Mouse (Mus musculus) stomach, embryonic 16.5 days (tissue): Measurements from ENCODE around the gene Nr1h2. TPM values are rescaled to one million over a fixed set of nuclear protein-coding genes. Genes with fewer than 3 reads are reported as not detected.

ENCODE experiments used
- ATAC-seq: fragments of 200-750 bp; cut with Nextera tagmentation; 2 replicates; pipeline ENCODE4 v1.8.0; 2017; ENCODE audit warnings: moderate number of reproducible peaks, moderate TSS enrichment; ENCODE audit not compliant: insufficient read depth, low FRiP score
- H3K27ac ChIP-seq: fragments of 300-500 bp; sonication (generic); 2 replicates; pipeline ENCODE4 v1.5.1; 2014; ENCODE audit warnings: low read length
- H3K27me3 ChIP-seq: fragments of 300-500 bp; sonication (generic); 2 replicates; pipeline ENCODE4 v1.6.1; 2014; ENCODE audit warnings: low read length, control low read depth, mixed read lengths; ENCODE audit not compliant: control insufficient read depth, insufficient read depth
- H3K36me3 ChIP-seq: fragments of 300-500 bp; sonication (generic); 2 replicates; pipeline ENCODE4 v1.6.1; 2014; ENCODE audit warnings: low read length; ENCODE audit not compliant: control insufficient read depth, insufficient read depth
- H3K4me1 ChIP-seq: fragments of 300-500 bp; sonication (generic); 2 replicates; pipeline ENCODE4 v1.6.1; 2014; ENCODE audit warnings: low read length, control low read depth, mixed read lengths; ENCODE audit not compliant: control insufficient read depth, insufficient read depth
- H3K4me2 ChIP-seq: fragments of 300-500 bp; sonication (generic); 2 replicates; pipeline ENCODE4 v1.6.1; 2014; ENCODE audit warnings: low read depth, low read length, mixed read lengths
- H3K4me3 ChIP-seq: fragments of 300-500 bp; sonication (generic); replicated peaks from 2 replicates; pipeline ENCODE4 v1.5.1; 2014; ENCODE audit warnings: mild to moderate bottlenecking, low read length
- H3K9ac ChIP-seq: fragments of 300-500 bp; sonication (generic); 2 replicates; pipeline ENCODE4 v1.6.1; 2014; ENCODE audit warnings: low read length
- H3K9me3 ChIP-seq: fragments of 300-500 bp; sonication (generic); replicated peaks from 2 replicates; pipeline ENCODE4 v1.6.1; 2016; ENCODE audit warnings: low read length, control low read depth; ENCODE audit not compliant: control insufficient read depth
- WGBS: fragments of 180-500 bp; shearing (Covaris S2); extraction: QIAGEN DNeasy Blood & Tissue Kit; methylation state at CpG from one replicate; pipeline ENCODE4 v1.1.7; 2014; 5-methylcytosine and 5-hydroxymethylcytosine counted together
- polyA plus RNA-seq: library from polyadenylated mRNA; unstranded; fragments of >200 nt; fragmentation: Nextera tagmentation; extraction: Ambion mirVana; gene quantifications from 2 replicates; pipeline ENCODE4 v1.2.1, GENCODE M21; 2015

The Nr1h2 gene
- polyA plus RNA-seq, 1 experiment from 2014 or later, result 62.0 TPM

DNA sequence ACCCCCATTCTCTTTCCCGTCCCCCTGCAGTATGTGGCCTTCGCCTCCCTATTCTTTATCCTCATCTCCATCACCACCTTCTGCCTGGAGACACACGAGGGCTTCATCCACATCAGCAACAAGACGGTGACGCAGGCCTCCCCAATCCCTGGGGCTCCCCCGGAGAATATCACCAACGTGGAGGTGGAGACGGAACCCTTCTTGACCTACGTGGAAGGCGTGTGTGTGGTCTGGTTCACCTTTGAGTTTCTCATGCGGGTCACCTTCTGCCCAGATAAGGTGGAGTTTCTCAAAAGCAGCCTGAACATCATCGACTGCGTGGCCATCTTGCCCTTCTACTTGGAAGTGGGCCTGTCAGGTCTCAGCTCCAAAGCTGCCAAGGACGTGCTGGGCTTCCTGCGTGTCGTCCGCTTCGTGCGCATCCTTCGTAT, 41.4 kb upstream of the Nr1h2 start:
- H3K27me3 ChIP-seq, result peaks cover 32% of the 10 kb centered on the region
- peaks cover 11% of the 10 kb centered on the region for H3K4me1 ChIP-seq
- no peak overlapping the region for H3K27ac ChIP-seq
- no peak overlapping the region for H3K9ac ChIP-seq
- ATAC-seq, result no peak
- H3K4me3 ChIP-seq, result no peak overlapping the region
- WGBS, result 90% methylated on average over 20 of the region's 20 CpGs
- H3K4me2 ChIP-seq, result no peak overlapping the region
- no peaks in the 10 kb centered on the region for H3K36me3 ChIP-seq
- no peaks in the 10 kb centered on the region for H3K9me3 ChIP-seq

DNA sequence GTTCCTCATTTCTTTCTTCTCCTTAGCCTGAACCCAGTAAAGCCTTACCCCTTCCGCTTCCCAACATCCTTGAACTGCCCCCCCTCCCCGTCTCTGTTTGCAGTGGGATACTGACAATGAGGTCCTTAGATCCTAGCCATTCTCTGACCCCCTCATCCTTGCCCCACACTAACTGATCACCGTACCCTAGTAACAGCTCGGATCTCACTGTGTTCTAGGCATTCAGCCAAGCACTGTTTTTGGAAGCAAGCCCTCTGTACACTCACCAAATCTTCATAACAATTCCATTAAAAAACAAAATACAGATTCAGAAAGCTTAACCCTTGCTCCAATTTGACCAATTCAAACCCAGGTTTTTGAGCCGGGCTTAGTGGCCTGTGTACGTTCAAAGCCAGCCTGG, 40.5 kb upstream of the Nr1h2 start:
- H3K4me2 ChIP-seq, result no peak overlapping the region
- H3K9ac ChIP-seq, result no peak overlapping the region
- no peaks in the 10 kb centered on the region for H3K9me3 ChIP-seq
- peaks cover 40% of the 10 kb centered on the region for H3K27me3 ChIP-seq
- H3K36me3 ChIP-seq, result no peaks in the 10 kb centered on the region
- H3K4me3 ChIP-seq, result no peak overlapping the region
- peaks cover 14% of the 10 kb centered on the region for H3K4me1 ChIP-seq
- WGBS, result 54% methylated on average over 6 of the region's 6 CpGs
- no peak overlapping the region for H3K27ac ChIP-seq
- ATAC-seq, result no peak

DNA sequence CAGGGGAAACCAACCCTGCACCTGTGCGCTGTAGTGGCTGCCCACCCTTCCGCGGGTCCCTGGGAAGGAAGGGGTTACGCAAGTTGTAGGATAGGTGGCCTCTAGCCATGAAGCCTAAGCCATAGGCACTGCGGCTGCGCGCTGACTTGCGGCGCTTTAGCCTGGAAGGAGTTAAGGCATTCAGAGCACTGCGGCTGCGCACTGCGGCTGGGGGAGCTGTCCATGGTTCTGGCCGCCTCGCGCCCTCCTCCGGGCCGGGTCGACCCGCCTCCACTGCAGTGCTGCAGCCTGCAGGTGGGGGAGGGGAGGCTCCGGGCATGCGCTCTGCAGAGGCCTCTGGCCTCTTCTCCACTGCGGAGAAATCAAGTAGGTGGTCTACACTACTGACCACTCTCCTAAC, 40.0 kb upstream of the Nr1h2 start:
- Histone ChIP-seq H3K9ac (no peak overlapping the region), H3K4me1 (peaks cover 16% of the 10 kb centered on the region), H3K36me3 (no peaks in the 10 kb centered on the region), H3K9me3 (no peaks in the 10 kb centered on the region), H3K4me2 (peak overlapping the region; percentile 21; the same call in 1 of the 2 replicates), H3K4me3 (no peak overlapping the region), H3K27ac (no peak overlapping the region), H3K27me3 (peaks cover 40% of the 10 kb centered on the region)
- under 1% methylated on average over 21 of the region's 22 CpGs for WGBS
- ATAC-seq, result peak; percentile 4; the same call in 1 of the 2 replicates

DNA sequence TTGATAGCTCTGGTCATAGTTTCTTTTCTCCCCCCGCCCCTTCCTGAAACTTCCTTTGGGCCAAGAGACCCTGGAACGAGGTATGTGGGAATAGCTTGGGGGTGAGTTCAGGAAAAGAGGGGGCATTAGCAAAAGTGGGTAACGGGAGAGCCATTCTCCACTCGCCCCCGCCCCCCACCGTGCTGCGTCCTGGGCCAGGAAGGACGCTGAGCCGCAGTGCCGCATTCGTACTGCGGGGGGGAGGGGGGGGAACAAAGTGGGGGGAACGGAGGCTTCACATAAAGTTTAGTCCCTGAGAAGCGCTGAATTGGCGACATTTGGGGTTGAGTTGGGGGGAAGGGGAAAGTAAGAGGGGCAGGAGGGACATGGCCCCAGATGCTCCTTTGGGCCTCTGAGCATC, 39.3 kb upstream of the Nr1h2 start:
- no peak overlapping the region for H3K4me2 ChIP-seq
- no peak for ATAC-seq

DNA sequence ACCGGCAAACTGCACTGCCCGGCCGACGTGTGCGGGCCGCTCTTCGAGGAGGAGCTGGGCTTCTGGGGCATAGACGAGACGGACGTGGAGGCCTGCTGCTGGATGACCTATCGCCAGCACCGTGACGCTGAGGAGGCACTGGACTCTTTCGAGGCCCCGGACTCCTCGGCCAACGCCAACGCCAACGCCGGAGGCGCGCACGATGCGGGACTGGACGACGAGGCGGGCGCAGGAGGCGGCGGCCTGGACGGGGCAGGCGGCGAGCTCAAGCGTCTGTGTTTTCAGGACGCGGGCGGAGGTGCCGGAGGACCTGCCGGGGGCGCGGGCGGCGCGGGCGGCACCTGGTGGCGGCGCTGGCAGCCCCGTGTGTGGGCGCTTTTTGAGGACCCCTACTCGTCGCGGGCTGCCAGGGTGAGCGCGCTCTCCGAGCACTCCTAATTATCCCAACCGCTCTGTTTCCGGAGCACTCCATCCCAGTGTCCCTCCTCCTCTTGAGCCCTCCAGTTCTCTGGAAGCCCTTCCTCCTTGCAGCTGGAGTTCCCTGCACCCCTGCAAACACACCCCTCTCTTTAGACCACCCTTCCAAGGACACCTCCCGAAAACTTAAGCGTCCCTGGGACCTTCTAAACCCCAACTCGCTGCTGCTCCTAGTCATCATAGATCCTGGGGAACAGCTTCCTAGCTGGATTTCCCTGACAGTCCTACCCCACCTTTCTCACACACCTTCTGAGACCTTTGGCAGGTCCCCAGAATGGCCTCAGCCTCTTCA, 37.8 kb upstream of the Nr1h2 start:
- H3K36me3 ChIP-seq, result no peaks in the 10 kb centered on the region
- peak overlapping the region; percentile 58 for H3K4me3 ChIP-seq
- peaks cover 21% of the 10 kb centered on the region for H3K4me1 ChIP-seq
- peak overlapping the region; percentile 60 for H3K9ac ChIP-seq
- WGBS, result under 1% methylated on average over 60 of the region's 60 CpGs
- no peaks in the 10 kb centered on the region for H3K9me3 ChIP-seq
- H3K27me3 ChIP-seq, result peaks cover 58% of the 10 kb centered on the region
- H3K27ac ChIP-seq, result no peak overlapping the region
- peak overlapping the region; percentile 99 for H3K4me2 ChIP-seq
- ATAC-seq, result no peak

More for the DNA sequence above, 39.3 kb upstream of the Nr1h2 start:
- H3K4me3 ChIP-seq, result no peak overlapping the region
- H3K4me1 ChIP-seq, result peaks cover 21% of the 10 kb centered on the region
- no peak overlapping the region for H3K9ac ChIP-seq
- no peaks in the 10 kb centered on the region for H3K9me3 ChIP-seq
- H3K36me3 ChIP-seq, result no peaks in the 10 kb centered on the region
- H3K27ac ChIP-seq, result no peak overlapping the region
- peaks cover 45% of the 10 kb centered on the region for H3K27me3 ChIP-seq
- WGBS, result 3% methylated on average over 14 of the region's 15 CpGs

DNA sequence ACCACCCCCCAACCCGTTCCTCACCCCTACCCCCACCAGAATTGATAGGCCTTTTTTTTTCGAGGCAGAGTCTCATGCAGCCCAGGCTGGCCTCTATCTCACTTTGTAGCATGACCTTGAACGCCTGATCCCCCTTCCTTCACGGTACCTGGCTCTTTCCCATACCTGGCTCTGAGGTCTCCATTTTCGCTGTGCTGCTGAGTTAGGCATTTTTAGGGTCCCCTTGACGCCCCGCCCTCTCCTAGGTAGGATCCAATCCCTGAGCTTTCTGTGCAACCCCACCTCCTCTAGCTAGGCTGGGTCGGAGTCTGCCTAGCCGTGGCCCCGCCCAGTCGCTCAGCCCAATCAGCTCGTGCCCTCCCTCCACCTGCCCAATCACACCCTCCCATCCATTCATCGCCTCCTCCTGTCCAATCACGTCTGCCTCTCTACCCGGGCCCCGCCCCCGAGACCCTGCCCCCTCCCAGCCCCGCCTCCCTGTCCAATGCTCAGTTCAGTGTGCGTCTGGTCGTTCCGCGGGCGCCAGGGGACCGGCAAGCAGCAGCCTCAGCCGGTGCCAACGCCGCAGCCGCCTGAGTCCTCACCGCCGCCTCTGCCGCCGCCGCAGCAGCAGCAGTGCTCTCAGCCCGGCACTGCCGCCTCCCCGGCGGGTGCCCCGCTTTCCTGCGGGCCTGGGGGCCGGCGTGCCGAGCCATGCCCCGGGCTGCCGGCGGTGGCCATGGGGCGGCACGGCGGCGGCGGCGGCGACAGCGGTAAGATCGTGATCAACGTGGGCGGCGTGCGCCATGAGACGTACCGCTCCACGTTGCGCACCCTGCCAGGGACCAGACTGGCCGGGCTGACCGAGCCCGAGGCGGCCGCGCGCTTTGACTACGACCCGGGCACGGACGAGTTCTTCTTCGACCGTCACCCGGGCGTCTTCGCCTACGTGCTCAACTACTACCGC, 36.9 kb upstream of the Nr1h2 start, which contains the start of gene Kcnc3:
Gene Kcnc3, plus strand, starts transcription at position 263 of the 946 bp plus-strand sequence.
- ATAC-seq, result peak; percentile 96
- Histone ChIP-seq H3K36me3 (no peaks in the 10 kb centered on the region), H3K9ac (peak within 1 kb of the TSS; percentile 60), H3K27me3 (peaks cover 65% of the 10 kb centered on the region), H3K4me1 (peaks cover 21% of the 10 kb centered on the region), H3K4me3 (peak within 1 kb of the TSS; percentile 58), H3K4me2 (peak within 1 kb of the TSS; percentile 99), H3K9me3 (no peaks in the 10 kb centered on the region), H3K27ac (no peak within 1 kb of the TSS)
- under 1% methylated on average over 80 of the region's 80 CpGs for WGBS

DNA sequence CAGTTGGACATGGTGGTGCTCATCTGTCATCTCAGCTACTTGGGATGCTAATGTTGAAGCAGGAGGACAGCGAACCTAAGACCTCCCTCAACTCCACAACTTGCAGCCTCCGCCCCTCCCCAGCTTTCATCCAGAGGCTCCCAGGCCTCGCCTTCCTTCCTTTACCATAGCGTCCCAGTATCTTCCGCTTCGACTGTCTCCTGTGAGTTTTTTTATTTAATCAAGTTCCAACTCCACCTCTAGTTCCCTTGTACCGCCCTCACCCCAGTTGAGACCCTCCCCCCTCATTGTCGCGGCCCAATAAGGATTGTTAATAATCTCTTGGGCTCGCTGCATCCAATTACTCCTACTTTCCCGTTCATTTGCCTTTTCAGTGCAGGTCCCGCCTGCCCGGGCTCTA, 36.2 kb upstream of the Nr1h2 start:
- Histone ChIP-seq H3K4me1 (peaks cover 21% of the 10 kb centered on the region), H3K9me3 (no peaks in the 10 kb centered on the region), H3K9ac (no peak overlapping the region), H3K4me2 (peak overlapping the region; percentile 99), H3K27me3 (peaks cover 65% of the 10 kb centered on the region), H3K27ac (no peak overlapping the region), H3K36me3 (no peaks in the 10 kb centered on the region), H3K4me3 (peak overlapping the region; percentile 9; the same call in 1 of the 2 replicates)
- ATAC-seq, result no peak
- WGBS, result 5% methylated on average over 13 of the region's 13 CpGs

DNA sequence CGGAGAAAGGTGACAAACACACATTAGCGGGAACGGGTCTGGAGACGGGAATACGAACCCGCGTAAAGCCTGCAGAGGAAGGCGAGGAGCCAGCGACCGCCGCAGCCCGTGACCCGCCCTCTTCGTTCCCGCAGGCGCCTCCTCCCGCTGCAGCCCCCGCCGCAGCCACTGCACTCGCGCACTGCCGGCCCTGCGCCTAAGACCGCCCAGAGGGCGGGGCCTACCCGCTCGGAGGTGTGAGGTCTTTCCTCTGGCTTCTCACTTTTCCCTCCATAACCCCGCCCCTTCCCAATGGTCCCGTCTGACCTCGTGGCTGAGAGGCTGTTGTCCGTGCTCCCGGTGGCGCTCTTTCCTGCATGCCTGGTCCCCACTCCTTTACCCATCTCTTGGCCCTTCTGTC, 35.4 kb upstream of the Nr1h2 start:
- H3K36me3 ChIP-seq, result no peaks in the 10 kb centered on the region
- WGBS, result under 1% methylated on average over 30 of the region's 33 CpGs
- H3K27ac ChIP-seq, result no peak overlapping the region
- H3K4me3 ChIP-seq, result peak overlapping the region; percentile 46
- peak overlapping the region; percentile 66 for H3K4me2 ChIP-seq
- H3K4me1 ChIP-seq, result peaks cover 21% of the 10 kb centered on the region
- peak overlapping the region; percentile 44 for H3K9ac ChIP-seq
- H3K9me3 ChIP-seq, result no peaks in the 10 kb centered on the region
- H3K27me3 ChIP-seq, result peaks cover 65% of the 10 kb centered on the region
- peak; percentile 59 for ATAC-seq

DNA sequence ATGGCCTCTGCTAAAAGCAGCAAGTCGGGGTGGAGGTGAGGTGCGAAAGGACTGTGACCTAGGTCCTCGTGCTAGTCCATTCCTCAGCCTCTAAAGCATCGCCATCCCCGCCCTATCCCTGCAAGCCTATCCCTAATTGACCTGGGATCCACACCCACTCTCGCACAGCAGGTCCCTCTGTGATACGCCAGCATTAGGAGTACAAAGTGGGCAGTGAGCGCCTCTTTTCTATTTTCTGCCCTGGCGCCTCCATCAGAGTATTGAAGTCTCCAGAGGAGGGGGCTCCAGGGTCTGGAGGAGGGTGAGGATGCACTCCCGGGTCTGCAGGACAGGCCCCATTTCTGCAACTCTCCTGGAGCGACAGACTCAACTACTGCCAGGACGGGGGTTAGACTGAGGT, 34.6 kb upstream of the Nr1h2 start:
- no peak for ATAC-seq
- Histone ChIP-seq H3K9me3 (no peaks in the 10 kb centered on the region), H3K27me3 (peaks cover 62% of the 10 kb centered on the region), H3K9ac (peak overlapping the region; percentile 44; the same call in 1 of the 2 replicates), H3K4me3 (peak overlapping the region; percentile 46), H3K4me2 (peak overlapping the region; percentile 66), H3K27ac (no peak overlapping the region), H3K36me3 (no peaks in the 10 kb centered on the region), H3K4me1 (peaks cover 21% of the 10 kb centered on the region)
- 7% methylated on average over 12 of the region's 12 CpGs for WGBS
